Mouse (Mus musculus) retina, adult 2 months (tissue): ENCODE data around the gene Agr3.

Source experiments
- DNase-seq: peaks from one replicate; pipeline ENCODE4 v3.0.0-alpha.2; 2012; ENCODE audit warnings: low read depth, low spot score

Gene Agr3

DNA sequence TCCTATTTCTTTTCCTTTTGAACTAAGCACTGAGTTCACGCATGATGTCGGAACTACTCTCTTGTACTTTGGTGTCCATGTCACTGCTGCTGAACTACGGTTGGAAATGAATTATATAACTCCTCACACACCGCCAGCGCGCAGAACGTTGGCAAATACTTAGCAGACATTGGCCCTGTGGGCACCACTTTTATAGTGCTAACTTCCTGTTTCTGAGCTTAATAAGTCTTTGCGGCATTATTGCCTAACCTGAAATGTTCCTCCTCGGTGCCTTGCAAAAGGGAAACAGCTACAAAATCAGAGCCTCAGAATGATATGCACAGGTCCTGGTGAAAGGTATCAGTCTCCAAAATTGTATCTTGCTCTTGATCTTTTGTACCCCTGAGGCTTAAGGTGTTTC is 58.1 kb downstream of the Agr3 start:
- DNase-seq, result no peak

DNA sequence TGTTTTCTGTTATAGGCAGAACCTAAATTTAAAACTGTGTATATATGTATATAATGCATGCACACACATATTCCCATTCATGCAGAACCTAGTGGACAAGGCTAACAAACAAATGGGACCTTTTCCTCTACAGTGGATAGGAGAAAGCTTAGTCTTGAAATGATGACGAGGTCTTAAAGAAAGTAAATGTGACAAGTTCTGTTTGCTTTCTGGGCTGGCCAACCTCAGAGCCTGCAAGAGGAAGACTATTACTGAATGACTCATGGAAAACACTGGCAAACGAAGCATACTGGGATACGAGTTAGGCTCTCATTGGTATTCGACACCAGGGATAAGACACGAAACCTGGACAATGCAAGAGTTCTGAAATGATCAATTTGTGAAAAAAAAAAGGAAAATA is 59.3 kb downstream of the Agr3 start:
- DNase-seq, result no peak

DNA sequence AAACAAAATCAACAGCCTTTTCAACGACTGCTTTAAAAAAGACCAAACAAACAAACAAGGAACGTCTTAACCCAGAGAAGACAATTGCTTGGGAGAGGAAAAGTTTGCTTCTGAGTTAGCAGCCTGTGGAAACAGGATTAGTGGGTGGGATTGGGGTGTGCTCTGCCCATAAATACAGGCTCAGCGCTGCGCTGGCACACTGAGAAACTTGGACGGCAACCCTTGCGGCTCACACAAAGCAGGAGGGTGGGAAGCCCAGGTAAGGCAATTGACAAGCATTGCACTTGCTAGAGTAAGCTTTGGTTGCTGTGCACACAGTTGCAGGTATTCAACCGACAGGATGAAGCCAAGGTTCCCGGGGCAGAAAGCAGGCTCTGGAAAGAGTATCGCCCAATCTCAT is 67.3 kb downstream of the Agr3 start, which contains the start of gene Agr2:
Agr2 (plus strand) TSS at position 197 of the 400 bp plus-strand sequence.
- no peak for DNase-seq

DNA sequence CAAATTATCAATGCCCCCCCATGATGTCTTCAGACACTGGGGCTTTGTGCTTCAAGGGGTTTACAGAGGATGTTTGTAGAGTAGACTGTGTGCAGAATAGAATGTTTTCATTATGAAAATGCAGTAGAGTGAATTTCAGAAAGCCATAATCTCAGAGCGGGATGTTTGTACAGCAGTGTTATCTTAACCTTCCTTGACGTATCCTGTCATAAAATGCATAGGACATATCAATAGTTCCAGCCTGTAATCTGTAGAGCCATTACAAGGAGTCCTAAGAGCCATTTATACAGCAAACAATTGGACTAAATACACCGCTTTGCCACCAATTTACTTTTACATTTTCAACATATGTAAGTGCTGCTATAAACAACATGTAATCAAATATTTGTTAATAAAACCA is 68.2 kb downstream of the Agr3 start:
- no peak for DNase-seq

DNA sequence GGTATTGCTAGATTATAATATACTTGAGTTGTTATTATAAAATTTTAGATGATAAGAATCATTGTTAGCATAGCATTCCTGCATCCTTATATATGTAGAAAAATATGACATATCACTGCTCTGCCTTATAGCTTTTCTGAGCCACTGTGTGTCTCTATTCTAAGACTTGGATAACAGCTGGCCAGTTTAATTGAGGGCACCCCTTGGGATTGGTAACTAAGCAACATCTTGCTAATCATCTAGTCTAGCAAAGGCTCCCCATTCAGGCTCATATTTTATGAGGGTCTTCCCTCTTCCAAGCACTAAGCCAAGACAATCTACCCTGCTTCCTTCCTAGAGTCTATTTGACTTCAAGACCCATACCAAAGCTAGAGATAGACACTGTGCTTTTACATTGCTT is 68.7 kb downstream of the Agr3 start:
- no peak for DNase-seq

DNA sequence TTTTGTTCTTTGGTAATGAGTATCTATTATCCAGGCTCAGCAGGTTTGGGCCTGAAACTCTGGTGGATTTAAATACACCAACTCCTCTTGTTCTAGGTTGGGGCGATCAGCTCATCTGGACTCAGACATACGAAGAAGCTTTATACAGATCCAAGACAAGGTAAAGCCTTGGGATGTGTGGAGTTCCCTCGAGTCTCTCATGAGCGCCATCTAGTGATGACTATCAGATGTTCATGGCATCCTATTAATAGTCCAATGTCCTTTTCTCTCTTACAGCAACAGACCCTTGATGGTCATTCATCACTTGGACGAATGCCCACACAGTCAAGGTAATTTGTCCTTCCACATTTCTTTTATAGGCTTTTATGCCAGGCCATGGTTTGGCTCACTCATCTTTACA is 70.4 kb downstream of the Agr3 start:
- DNase-seq, result peak; percentile 30
